Mouse (Mus musculus) heart, postnatal 36 days (tissue): ENCODE data around the gene Vmn1r5. TPM values are rescaled to one million over a fixed set of nuclear protein-coding genes. Genes with fewer than 3 reads are reported as not detected.
"Not testable (repeated sequence)": the region's sequence is repeated elsewhere in the genome, so short reads cannot be mapped to it uniquely, and the experiment has no call there.

Source experiments
- DNase-seq, 2 experiments: peaks; one replicate each; pipeline ENCODE4 v3.0.0; 2021 to 2022
- intact Hi-C: fragments of 180-260 bp; cut with DNase I; formaldehyde crosslinking; loops from one replicate; pipeline ENCODE4 v1.15.1; 2025
- total RNA-seq, 2 experiments: library from RNA; stranded (reverse); gene quantifications; 2 replicates each; pipeline ENCODE4 v1.2.3; 2021

Vmn1r5 gene
- total RNA-seq: not detected

DNA sequence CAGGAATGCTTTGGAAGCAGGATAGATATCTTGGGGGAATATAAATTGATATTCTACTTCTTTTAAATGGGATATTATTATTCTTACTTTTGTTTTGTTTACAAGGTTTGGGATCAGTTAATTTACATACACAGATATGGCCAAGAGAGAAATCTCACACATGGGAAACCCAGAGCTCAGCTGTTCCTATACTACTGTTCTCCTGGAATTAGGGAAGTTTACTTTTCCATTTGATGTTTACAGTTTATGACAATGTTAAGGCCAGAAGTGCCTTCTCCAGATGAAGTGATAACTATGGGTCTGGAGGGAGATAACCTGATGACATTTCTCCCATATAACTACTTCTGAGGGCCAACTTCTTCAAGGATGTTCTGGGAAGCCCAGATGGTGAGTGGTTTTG lies at the start of gene Vmn1r5:
Gene Vmn1r5 (plus strand): TSS at position 301 of the 400 bp plus-strand sequence.
- intact Hi-C loops: no loop called here
- no peak for DNase-seq

DNA sequence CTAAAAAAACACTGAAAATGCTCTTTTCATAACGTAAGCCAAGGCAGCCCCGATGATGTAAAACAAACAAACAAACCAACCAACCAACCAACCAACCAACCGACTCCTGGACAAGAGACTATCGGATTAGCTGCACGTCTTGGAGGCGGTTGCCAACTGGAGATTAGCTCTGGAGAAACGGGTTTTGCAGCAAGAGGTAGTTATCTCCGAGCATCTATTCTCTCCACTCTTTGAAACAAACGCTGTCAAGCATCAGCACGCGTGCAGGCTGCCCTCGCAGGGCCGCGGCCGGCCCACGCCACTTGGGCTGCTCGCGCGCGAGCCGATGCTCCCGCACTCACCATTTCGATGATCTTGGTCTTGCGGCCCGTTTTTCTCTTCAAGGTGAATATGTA lies 46.7 kb upstream of the Vmn1r5 start:
- DNase-seq: no peak
- intact Hi-C loops: loop anchor here (5.0 kb wide), 4 partner anchors 91 to 769 kb away; partner anchors contain the start of genes Avl9, Fkbp9 and Pyurf

DNA sequence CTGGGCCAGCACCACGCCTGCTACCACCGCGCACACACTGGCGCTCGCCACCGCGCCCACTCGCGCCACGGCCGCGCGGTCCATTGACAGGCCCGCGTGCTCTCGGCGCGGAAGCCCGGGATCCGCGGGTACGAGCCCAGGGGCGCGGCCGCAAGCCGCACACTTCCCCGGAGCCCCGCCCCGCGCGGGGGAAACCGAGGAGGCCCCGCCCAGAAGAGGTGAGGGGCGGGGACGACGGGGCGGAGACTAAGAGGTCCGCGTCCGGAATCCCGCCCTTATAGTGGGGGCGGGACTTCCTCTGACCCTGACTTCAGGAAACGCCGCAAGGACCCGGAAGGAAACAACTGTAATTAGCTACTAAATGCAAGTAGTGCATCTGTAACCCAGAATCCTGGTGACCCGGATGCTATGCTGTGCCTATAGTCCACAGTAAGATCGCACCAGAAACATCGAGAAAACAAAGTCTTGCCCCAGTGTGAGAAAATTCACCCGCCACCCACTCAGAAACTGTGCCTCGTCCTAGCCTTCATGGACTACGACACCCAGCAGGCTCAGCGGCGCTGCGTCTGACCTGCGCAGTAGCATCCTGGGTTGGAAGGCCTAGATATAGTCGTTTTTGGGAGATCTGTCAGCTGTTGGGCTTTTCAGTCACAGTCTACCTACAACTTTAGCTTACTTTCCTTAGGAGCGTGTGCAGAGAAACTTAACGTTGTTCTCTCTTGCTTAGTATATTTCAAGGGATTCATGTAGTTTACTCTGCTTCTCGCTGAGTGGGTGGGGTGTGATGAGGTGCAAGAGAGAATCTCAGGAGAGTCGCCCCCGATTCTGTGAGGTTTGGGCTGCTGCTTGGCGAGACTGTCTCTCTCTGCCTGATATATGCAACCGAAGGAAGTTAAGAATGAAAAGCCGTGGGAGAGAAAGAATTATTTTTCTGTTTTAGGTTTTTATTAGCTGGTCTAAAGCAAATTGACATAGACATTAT lies 46.1 kb upstream of the Vmn1r5 start, which contains the start of the genes Nt5c3 and Vmn1r4:
Gene Nt5c3 (minus strand): TSS at position 207 of the 982 bp plus-strand sequence.
Gene Vmn1r4 (plus strand): TSS at position 290 of the 982 bp plus-strand sequence.
- peak; percentile 93 to 94 for DNase-seq
- intact Hi-C loops: loop anchor here (5.0 kb wide), 4 partner anchors 92 to 768 kb away; partner anchors contain the start of genes Avl9, Fkbp9 and Pyurf

DNA sequence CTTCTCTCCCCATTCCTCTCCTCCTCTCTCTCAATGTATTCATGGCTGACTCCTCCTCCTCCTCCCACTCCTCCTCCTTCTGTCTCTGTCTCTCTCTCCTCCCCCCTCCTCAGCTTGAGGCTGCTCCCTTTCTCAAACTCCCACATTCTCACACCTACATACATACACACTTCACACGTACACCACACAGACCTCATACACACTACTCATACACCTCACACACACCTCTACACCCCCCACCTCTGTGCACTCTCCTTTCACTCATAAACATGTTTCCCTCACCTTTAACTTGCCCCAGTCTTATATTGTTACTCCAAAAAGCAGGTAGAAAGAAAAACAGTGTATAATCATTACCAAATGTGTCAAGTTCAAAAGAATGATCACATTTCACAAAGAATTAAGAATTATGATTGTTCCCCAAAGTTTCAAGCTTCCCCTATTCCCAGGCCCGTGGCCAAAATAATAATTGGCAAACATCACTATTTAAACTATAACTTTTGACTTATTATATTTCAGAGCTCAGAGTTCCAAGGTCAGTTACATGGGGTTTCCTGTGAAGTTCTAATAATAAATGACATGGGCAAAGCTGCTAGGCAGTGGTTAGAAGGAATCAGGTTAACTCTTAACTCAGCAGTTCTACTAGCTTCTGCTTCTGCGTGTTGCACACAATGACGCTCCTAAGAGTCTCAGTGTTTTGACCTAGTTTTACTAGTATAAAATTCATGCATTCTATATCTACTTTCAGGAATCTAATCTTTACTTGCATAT lies 38.2 kb upstream of the Vmn1r5 start:
- intact Hi-C loops: no loop called here
- no peak for DNase-seq

DNA sequence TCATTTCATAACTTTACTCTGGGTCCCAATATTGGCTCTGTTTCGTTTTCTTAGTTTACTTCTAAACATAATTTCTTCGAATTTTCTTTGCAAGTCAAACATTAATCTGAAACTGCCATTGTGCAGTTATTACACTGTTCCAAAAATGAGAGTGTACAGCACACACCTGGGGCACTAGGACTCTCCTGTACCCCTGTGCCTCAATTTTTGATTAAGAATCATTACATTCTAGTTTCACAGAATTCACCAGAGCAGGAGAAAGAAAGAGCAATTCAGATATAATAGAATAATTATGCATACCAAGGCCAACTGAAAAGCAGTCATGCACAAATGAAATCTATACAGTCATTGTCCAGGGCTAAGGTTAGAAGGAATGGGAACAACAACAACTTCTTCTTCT lies 37.6 kb upstream of the Vmn1r5 start:
- DNase-seq: no peak
- intact Hi-C loops: no loop called here

DNA sequence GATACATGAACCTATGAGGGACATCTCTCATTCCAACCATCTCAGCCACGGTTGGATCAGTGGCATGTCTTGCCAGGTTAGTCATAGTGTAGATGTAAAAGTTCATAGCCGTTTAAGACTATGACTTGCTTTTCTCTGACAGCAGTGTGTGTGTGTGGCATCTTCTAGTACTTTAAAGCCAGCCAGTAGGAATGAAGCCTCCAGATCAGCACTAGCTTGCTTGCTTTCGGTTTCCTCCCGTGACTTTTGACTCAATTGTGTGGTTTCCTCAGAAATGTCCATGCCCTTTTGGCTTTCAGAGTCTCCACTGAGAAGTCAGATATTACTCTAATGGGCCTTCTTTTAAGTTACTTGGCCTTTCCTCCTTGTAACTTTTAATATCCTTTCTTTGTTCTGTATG lies 35.7 kb upstream of the Vmn1r5 start:
- DNase-seq: no peak
- intact Hi-C loops: no loop called here

DNA sequence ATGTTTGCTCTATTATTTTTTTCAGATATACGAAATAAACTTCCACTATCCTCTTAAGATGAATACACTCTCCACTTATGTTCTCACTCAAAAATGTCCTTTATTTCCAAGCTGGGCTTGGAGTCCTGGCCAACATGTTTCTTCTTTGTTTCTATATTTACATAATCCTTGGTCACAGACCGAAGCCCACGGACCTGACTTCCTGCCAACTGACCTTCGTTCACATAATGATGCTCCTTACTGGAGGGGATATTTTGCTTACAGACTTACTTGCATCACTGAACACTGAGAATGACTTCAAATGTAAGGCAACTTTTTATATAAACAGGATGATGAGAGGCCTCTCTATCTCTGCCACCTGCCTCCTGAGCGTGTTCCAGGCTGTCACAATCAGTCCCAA lies 13.6 kb upstream of the Vmn1r5 start:
- intact Hi-C loops: no loop called here
- DNase-seq: no peak

DNA sequence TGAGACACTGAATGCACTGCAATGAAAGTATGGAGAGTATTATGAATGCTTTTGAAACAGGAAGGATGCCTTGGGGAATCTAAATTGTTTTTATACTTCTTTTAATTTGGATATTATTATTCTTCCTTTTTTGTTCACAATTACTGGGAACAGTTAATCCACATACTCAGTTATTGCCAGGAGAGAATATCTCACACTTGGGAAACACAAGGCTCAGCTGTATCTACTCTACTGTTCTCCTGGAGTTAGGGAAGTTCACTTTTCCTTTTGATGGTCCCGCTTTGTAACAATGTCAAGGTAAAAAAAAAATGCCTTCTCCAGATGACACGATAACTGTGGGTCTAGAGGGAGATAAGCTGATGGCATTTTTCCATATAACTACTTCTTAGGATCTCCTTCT lies 26.9 kb downstream of the Vmn1r5 start, which contains the start of gene Vmn1r6:
Gene Vmn1r6 (plus strand): TSS at position 301 of the 400 bp plus-strand sequence.
- intact Hi-C loops: no loop called here
- no peak for DNase-seq

DNA sequence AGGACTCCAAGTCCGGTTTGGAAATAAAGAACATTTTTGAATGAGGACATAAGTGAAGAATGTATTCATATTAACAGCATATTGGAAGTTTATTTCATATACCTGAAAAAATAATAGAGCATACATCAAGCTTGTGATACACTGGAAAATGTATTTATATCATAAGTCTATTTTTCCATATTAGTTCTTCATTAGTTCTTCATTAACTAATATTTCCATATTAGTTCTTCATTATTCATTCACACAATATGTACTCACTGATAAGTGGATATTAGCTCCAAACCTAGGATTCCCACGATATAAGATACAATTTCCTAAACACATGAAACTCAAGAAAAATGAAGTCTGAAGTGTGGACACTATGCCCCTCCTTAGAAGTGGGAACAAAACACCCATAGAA lies 55.2 kb downstream of the Vmn1r5 start, which contains the start of gene Vmn1r7:
Gene Vmn1r7 (minus strand): TSS at position 101 of the 400 bp plus-strand sequence.
- intact Hi-C loops, DNase-seq: not testable (repeated sequence)

DNA sequence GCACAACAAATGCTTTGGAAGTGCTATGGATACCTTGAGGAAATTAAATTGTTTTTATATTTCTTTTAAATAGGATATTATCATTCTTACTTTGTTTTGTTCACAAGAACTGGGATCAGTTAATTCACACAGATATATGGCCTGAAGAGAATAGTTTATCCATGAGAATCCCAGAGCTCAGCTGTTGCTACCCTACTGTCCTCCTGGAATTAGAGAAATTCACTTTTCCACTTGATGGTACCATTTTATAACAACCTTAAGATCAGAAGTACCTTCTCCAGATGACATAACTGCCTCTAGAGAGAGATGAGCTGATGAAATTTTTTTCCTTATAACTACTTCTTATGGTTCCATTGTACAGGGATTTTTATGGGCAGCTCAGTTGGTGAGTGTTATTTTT lies 61.9 kb downstream of the Vmn1r5 start, which contains the start of gene Vmn1r8:
Gene Vmn1r8 (plus strand): TSS at position 301 of the 400 bp plus-strand sequence.
- no peak for DNase-seq
- intact Hi-C loops: no loop called here

DNA sequence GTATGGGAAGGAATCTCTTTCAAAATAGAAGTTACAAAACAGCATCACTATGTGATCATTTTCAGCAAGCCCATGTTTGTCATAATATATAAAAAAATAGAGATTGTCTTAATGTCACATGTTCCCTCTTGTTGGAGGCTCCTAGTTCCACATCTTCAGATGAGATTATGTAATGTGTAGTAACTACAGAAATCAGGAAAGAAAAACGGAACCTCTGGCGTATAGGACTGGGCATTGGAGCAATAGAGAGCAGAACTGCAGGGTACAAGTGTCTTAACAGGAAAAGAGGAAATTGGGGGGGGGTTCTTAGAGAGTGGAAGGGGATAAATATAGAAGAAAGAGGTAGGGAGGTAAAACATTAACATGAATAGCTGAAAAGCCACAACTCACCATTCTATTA lies 64.6 kb downstream of the Vmn1r5 start:
- intact Hi-C loops: no loop called here
- DNase-seq: no peak

Other genes starting within 250 kb of the Vmn1r5 start
- 10 to 100 TPM; 31.5 to 38.1 TPM for gene Kbtbd2, start 172.5 kb upstream of the Vmn1r5 start, total RNA-seq
- 10 to 100 TPM; 88.2 to 88.8 TPM for gene Fkbp9, start 138.2 kb upstream of the Vmn1r5 start, total RNA-seq
- gene Nt5c3, start 46.3 kb upstream of the Vmn1r5 start, total RNA-seq: 10 to 100 TPM; 74.2 to 94.4 TPM
- not detected for gene Vmn1r4, start 46.3 kb upstream of the Vmn1r5 start, total RNA-seq
- not detected for gene Vmn1r6, start 27.0 kb downstream of the Vmn1r5 start, total RNA-seq
- gene Vmn1r7, start 55.1 kb downstream of the Vmn1r5 start, total RNA-seq: not detected
- not detected for gene Vmn1r8, start 62.0 kb downstream of the Vmn1r5 start, total RNA-seq
- gene Vmn1r9, start 96.5 kb downstream of the Vmn1r5 start, total RNA-seq: not detected
- gene Vmn1r10, start 139.2 kb downstream of the Vmn1r5 start, total RNA-seq: not detected
- not detected for gene Vmn1r11, start 163.2 kb downstream of the Vmn1r5 start, total RNA-seq
- not detected for gene Vmn1r12, start 186.6 kb downstream of the Vmn1r5 start, total RNA-seq
- gene Vmn1r13, start 233.0 kb downstream of the Vmn1r5 start, total RNA-seq: not detected